Mouse (Mus musculus): ENCODE data around the gene 1600002K03Rik. TPM values are rescaled to one million over a fixed set of nuclear protein-coding genes. Genes with fewer than 3 reads are reported as not detected.
A peak's percentile ranks its signal among the peaks of the same experiment; 100 is the strongest.

Gene 1600002K03Rik
- 0.60 and 0.99 TPM in 2 replicates for polyA plus RNA-seq (2012)

GRCm38 (mm10) chr10:80172527-80173292, at the start of gene 1600002K03Rik:
TSS of gene 1600002K03Rik (plus strand) at chr10:80172944.
- peaks cover 43% of the 10 kb centered on the region for H3K36me3 ChIP-seq (ENCODE audit: control insufficient read depth)
- H3K4me3 ChIP-seq (replicated peaks), result peak within 1 kb of the TSS; percentile 83
- H3K9me3 ChIP-seq (ENCODE audit: control insufficient read depth, low read length), result peaks cover 26% of the 10 kb centered on the region
- peaks cover 4% of the 10 kb centered on the region for H3K27me3 ChIP-seq (ENCODE audit: control insufficient read depth)
- H3K4me1 ChIP-seq (ENCODE audit: control insufficient read depth), result peaks cover 64% of the 10 kb centered on the region
- TF ChIP-seq TAL1 (IDR thresholded peaks at IDR 0.05; ENCODE audit: low read length) (no peak), GATA1 (IDR thresholded peaks at IDR 0.05; ENCODE audit: low read length) (no peak)

DNA sequence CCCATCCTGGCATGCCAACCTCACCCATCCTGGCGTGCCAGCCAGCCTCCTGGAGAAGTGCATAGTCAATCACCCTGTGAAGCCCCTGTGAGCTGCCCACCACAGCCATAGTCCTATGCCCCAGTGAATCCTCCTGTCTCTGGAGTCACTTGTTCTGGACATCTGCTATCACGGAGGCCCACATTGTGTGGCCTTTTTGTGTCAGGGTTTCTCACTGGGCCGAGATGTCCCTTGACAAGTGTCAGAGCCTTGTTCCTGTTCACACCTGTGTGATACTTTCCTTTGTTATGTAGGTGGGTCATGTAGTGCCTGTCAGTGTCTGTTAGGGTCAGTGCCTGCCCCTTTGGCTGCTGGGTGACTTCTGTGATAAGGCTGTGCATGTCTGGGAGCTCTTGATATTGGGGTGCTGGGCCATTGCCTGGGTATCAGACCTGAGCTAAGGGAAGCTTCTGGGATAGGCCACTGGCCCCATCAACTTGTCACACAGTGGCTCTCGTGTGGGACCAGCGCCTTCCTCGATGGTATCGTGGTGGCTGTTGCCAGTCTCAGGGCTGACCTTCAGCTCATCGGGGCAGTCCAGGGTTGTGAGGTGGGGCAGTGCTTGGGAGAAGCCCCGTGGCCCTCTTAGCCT, 48.7 kb upstream of the 1600002K03Rik start:
- Histone ChIP-seq H3K4me3 (replicated peaks) (peak overlapping the region; percentile 51), H3K9me3 (ENCODE audit: control insufficient read depth, low read length) (peaks cover 9% of the 10 kb centered on the region), H3K27me3 (ENCODE audit: control insufficient read depth) (no peaks in the 10 kb centered on the region), H3K36me3 (ENCODE audit: control insufficient read depth) (peaks cover 100% of the 10 kb centered on the region), H3K4me1 (ENCODE audit: control insufficient read depth) (peaks cover 97% of the 10 kb centered on the region)
- peak; percentile 73 for TF ChIP-seq TAL1 (IDR thresholded peaks at IDR 0.05; ENCODE audit: low read length)
- peak; percentile 42; the same call in 1 of the 2 replicates for TF ChIP-seq GATA1 (IDR thresholded peaks at IDR 0.05; ENCODE audit: low read length)

DNA sequence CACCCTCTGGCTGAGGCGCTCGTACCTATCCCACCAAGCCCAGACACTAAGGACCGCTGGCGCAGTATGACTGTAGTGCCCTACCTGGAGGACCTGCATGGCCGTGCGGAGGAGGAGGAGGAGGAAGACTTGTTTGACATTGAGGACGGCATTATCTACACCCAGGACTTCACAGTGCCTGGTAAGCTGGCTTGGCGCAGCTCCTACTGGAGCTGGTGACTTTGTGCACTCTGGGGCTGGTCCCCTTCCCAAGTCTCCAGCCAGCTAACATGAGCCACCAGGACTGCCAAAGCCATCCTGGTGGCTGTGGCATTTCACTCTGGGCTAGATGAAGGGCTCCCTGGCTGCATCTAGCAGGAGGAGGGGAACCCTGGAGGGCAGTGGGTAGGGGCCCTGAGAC, 44.8 kb upstream of the 1600002K03Rik start:
- TF ChIP-seq TAL1 (IDR thresholded peaks at IDR 0.05; ENCODE audit: low read length), result no peak
- TF ChIP-seq GATA1 (IDR thresholded peaks at IDR 0.05; ENCODE audit: low read length), result no peak
- Histone ChIP-seq H3K4me1 (ENCODE audit: control insufficient read depth) (peaks cover 90% of the 10 kb centered on the region), H3K36me3 (ENCODE audit: control insufficient read depth) (peaks cover 99% of the 10 kb centered on the region), H3K9me3 (ENCODE audit: control insufficient read depth, low read length) (peaks cover 12% of the 10 kb centered on the region), H3K4me3 (replicated peaks) (no peak overlapping the region), H3K27me3 (ENCODE audit: control insufficient read depth) (no peaks in the 10 kb centered on the region; the same call in 1 of the 2 replicates)

DNA sequence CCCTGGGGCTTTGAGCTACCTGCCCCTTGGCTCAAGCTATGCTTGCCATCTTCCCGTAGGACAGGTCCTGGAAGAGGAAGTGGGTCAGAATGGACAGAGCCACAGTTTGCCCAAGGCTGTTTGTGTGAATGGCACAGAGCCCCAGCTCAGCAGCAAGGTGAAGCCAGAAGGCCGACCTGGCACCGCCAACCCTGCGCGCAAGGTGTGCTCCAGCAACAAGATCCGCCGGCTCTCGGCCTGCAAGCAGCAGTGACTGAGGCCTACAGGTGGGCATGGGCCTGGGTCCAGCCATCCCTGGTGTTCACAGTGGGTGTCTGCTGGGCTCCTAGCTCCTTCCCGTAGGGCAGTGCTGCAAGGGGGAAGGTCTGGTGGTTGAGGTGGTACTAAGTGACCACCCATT, 42.9 kb upstream of the 1600002K03Rik start:
- H3K27me3 ChIP-seq (ENCODE audit: control insufficient read depth), result peaks cover 7% of the 10 kb centered on the region
- TF ChIP-seq GATA1 (IDR thresholded peaks at IDR 0.05; ENCODE audit: low read length) (no peak), TAL1 (IDR thresholded peaks at IDR 0.05; ENCODE audit: low read length) (no peak)
- H3K9me3 ChIP-seq (ENCODE audit: control insufficient read depth, low read length), result peaks cover 12% of the 10 kb centered on the region
- H3K36me3 ChIP-seq (ENCODE audit: control insufficient read depth), result peaks cover 88% of the 10 kb centered on the region
- no peak overlapping the region for H3K4me3 ChIP-seq (replicated peaks)
- H3K4me1 ChIP-seq (ENCODE audit: control insufficient read depth), result peaks cover 79% of the 10 kb centered on the region

GRCm38 (mm10) chr10:80130403-80131031, 42.2 kb upstream of the 1600002K03Rik start:
- TF ChIP-seq TAL1 (IDR thresholded peaks at IDR 0.05; ENCODE audit: low read length) (no peak), GATA1 (IDR thresholded peaks at IDR 0.05; ENCODE audit: low read length) (no peak)
- Histone ChIP-seq H3K4me3 (replicated peaks) (no peak overlapping the region), H3K9me3 (ENCODE audit: control insufficient read depth, low read length) (peaks cover 12% of the 10 kb centered on the region), H3K4me1 (ENCODE audit: control insufficient read depth) (peaks cover 75% of the 10 kb centered on the region), H3K27me3 (ENCODE audit: control insufficient read depth) (peaks cover 14% of the 10 kb centered on the region), H3K36me3 (ENCODE audit: control insufficient read depth) (peaks cover 83% of the 10 kb centered on the region)

DNA sequence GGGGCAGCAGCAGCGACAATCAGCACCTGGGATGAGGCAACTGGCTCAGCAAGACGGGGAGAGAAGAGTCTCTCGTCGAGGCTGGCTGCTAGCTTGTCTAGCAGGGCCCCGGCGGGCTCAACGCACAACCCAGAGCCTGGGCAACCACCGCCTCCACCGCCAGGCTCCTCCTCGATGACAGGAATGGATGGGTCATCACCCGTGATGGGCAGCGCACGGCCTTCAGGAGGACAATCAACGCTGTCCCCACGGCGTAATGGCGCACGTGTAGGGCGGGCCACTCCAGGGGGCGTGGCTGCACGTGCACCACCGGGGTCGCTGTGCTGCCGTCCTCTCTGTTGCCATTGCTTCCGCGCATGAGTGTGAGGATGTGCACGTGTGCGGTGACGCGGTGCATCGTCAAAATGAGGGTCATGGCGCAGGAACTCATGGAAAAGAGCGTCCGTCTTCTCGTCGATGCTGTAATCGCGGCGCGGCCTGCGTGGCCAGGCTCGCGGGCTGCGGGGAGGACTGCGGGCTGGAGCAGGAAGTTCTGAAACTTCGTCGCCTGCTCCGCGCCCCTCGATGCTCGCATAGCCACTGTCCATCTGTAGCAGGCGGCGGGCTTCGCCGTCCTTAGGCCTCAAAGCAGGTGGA, 41.3 kb upstream of the 1600002K03Rik start:
- Histone ChIP-seq H3K27me3 (ENCODE audit: control insufficient read depth) (peaks cover 23% of the 10 kb centered on the region), H3K36me3 (ENCODE audit: control insufficient read depth) (peaks cover 74% of the 10 kb centered on the region), H3K9me3 (ENCODE audit: control insufficient read depth, low read length) (peaks cover 14% of the 10 kb centered on the region), H3K4me3 (replicated peaks) (no peak overlapping the region), H3K4me1 (ENCODE audit: control insufficient read depth) (peaks cover 67% of the 10 kb centered on the region)
- TF ChIP-seq GATA1 (IDR thresholded peaks at IDR 0.05; ENCODE audit: low read length) (no peak), TAL1 (IDR thresholded peaks at IDR 0.05; ENCODE audit: low read length) (no peak)

- Histone ChIP-seq H3K27me3 (ENCODE audit: control insufficient read depth) (peaks cover 28% of the 10 kb centered on the region), H3K4me3 (replicated peaks) (no peak overlapping the region), H3K4me1 (ENCODE audit: control insufficient read depth) (peaks cover 67% of the 10 kb centered on the region), H3K36me3 (ENCODE audit: control insufficient read depth) (peaks cover 69% of the 10 kb centered on the region), H3K9me3 (ENCODE audit: control insufficient read depth, low read length) (peaks cover 17% of the 10 kb centered on the region)
- TF ChIP-seq GATA1 (IDR thresholded peaks at IDR 0.05; ENCODE audit: low read length), result no peak
- no peak for TF ChIP-seq TAL1 (IDR thresholded peaks at IDR 0.05; ENCODE audit: low read length)
Measured at GRCm38 (mm10) chr10:80131952-80132350, 40.8 kb upstream of the 1600002K03Rik start.

DNA sequence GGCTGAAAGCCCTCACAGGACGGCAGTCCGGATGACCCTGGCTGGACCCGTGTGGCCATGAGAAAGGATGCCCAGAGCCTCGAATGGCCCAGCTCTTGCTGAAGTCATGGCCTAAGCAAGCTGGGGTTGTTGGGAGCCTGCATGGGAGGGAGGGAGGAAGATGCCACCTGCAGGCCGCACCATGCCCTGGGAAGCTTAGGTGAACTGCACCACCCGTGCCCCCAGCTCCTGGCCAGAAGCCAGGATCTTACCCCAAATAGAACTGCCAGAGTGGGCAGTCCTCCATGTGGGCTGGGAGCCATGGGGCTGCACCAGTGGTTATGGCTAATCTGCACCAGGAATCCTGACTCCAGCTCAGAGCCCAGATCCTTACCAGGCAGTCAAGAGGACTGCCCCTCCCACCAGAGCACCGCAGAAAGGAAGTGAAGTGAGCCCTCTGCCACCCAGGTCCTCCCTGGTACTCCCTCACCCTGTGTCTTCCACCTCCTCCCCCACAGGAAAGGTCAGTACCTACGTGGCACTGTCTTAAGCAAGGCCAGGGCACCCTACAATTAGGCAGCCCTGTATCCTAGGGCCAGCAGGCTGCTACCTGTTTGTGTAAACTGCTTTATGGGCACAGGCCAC, 39.4 kb upstream of the 1600002K03Rik start:
- Histone ChIP-seq H3K27me3 (ENCODE audit: control insufficient read depth) (peaks cover 42% of the 10 kb centered on the region), H3K4me1 (ENCODE audit: control insufficient read depth) (peaks cover 67% of the 10 kb centered on the region), H3K4me3 (replicated peaks) (no peak overlapping the region), H3K36me3 (ENCODE audit: control insufficient read depth) (peaks cover 55% of the 10 kb centered on the region), H3K9me3 (ENCODE audit: control insufficient read depth, low read length) (peaks cover 20% of the 10 kb centered on the region)
- TF ChIP-seq GATA1 (IDR thresholded peaks at IDR 0.05; ENCODE audit: low read length), result no peak
- TF ChIP-seq TAL1 (IDR thresholded peaks at IDR 0.05; ENCODE audit: low read length), result no peak
